In genomic region chr14:28958131-28959015, GRCm38 (mm10) we compare ENCODE assay signal across 8 mouse cellular contexts. TPM values are rescaled to one million over a fixed set of nuclear protein-coding genes. Genes with fewer than 3 reads are reported as not detected.
DNase-seq lines count a peak whose midpoint lies in the region; ATAC-seq and TF ChIP-seq lines count a peak whose summit lies in the region.
"Had no signal": no experiment of that assay in that cellular context is flagged by ENCODE, and none has a peak within 500 bp of the region (broad histone marks: within the 10 kb centered on the region; RNA-seq: fewer than 3 reads in every experiment).

No protein-coding gene starts in this region.

- no peak overlapping the region for H3K9ac ChIP-seq in midbrain, postnatal 0 days (replicated peaks; ENCODE audit: low read length, poor library complexity, severe bottlenecking)
- H3K9ac ChIP-seq: lung, embryonic 15.5 days had no signal

- peak; percentile 40 for TF ChIP-seq CTCF in midbrain, postnatal 0 days (IDR thresholded peaks at IDR 0.05)

- H3K4me3 ChIP-seq in forebrain, embryonic 10.5 days, result no peak overlapping the region
- H3K4me3 ChIP-seq in midbrain, postnatal 0 days (ENCODE audit: low read depth, low read length), result no peak overlapping the region
- H3K4me3 ChIP-seq: lung, embryonic 15.5 days had no signal

- peaks cover 62% of the 10 kb centered on the region for H3K4me1 ChIP-seq in forebrain, embryonic 10.5 days
- peaks cover 6% of the 10 kb centered on the region; the same call in 1 of the 2 replicates for H3K4me1 ChIP-seq in midbrain, postnatal 0 days (ENCODE audit: insufficient read depth, low read length)
- H3K4me1 ChIP-seq: lung, embryonic 15.5 days had no signal

- WGBS in forebrain, embryonic 10.5 days, result 20% methylated on average over 6 of the region's 6 CpGs
- 12% methylated on average over 6 of the region's 6 CpGs for WGBS in midbrain, postnatal 0 days

- H3K27me3 ChIP-seq in forebrain, embryonic 10.5 days (ENCODE audit: poor library complexity, severe bottlenecking), result peaks cover 20% of the 10 kb centered on the region
- no peaks in the 10 kb centered on the region for H3K27me3 ChIP-seq in midbrain, postnatal 0 days (ENCODE audit: insufficient read depth, low read length)
- H3K27me3 ChIP-seq: lung, embryonic 15.5 days had no signal

- H3K9me3 ChIP-seq in forebrain, embryonic 10.5 days, result no peaks in the 10 kb centered on the region
- no peaks in the 10 kb centered on the region for H3K9me3 ChIP-seq in midbrain, postnatal 0 days (ENCODE audit: low read length)
- H3K9me3 ChIP-seq: lung, embryonic 15.5 days had no signal

- peak overlapping the region; percentile 77 for H3K27ac ChIP-seq in forebrain, embryonic 10.5 days
- H3K27ac ChIP-seq in midbrain, postnatal 0 days (ENCODE audit: low read depth, low read length), result no peak overlapping the region
- H3K27ac ChIP-seq: lung, embryonic 15.5 days had no signal

- ATAC-seq in midbrain, postnatal 0 days (ENCODE audit: low FRiP score), result peak; percentile 77

- no peaks in the 10 kb centered on the region for H3K36me3 ChIP-seq in forebrain, embryonic 10.5 days (replicated peaks)
- no peaks in the 10 kb centered on the region for H3K36me3 ChIP-seq in midbrain, postnatal 0 days (ENCODE audit: insufficient read depth, low read length)
- H3K36me3 ChIP-seq: lung, embryonic 15.5 days had no signal

- no peak overlapping the region for H3K4me2 ChIP-seq in midbrain, postnatal 0 days (ENCODE audit: low read depth, low read length, poor library complexity, severe bottlenecking)
- H3K4me2 ChIP-seq: lung, embryonic 15.5 days had no signal

- peak; percentile 49 for DNase-seq in MN1 (ENCODE audit: low spot score)
- peak; percentile 97 for DNase-seq in brain, adult 2 months (ENCODE audit: low read depth, low spot score)
- DNase-seq in forebrain, embryonic 10.5 days (ENCODE audit: extremely low spot score, low spot score), result peak; percentile 79
- peak; percentile 57 to 75 for DNase-seq in layer of hippocampus, adult 18-20 months (ENCODE audit: low spot score in 2 of 2)
- peak; percentile 94 for DNase-seq in midbrain, postnatal 0 days (ENCODE audit: low spot score)
- DNase-seq in kidney, adult 8-10 months, result no peak
- DNase-seq in gastrocnemius, adult 18-20 months (ENCODE audit: low spot score), result no peak

RNA-seq across cellular contexts. Expression of gene Lrtm1, which starts 59.6 kb away (rescaled TPM):
- polyA plus RNA-seq in forebrain, embryonic 10.5 days (2016; fragmentation: Nextera tagmentation; extraction: Ambion mirVana), result 0.76 and 1.3 TPM in 2 replicates
- not detected for total RNA-seq in layer of hippocampus, adult 18-20 months (2021)
- not detected in 2 replicates for total RNA-seq in midbrain, postnatal 0 days (2014; rRNA removed)
- 0.12 TPM in 2 replicates for polyA plus RNA-seq in midbrain, postnatal 0 days (2015; fragmentation: Nextera tagmentation; extraction: Ambion mirVana)
- 10 to 100 TPM; 25.4 to 26.4 TPM for total RNA-seq in gastrocnemius, adult 18-20 months (2021)
- polyA plus RNA-seq: lung, embryonic 15.5 days had no signal

Comparison
In these comparisons a context has a peak if more than half of its experiments do, and no peak if none do; other contexts are left out.
1. DNase-seq: peak in MN1 (single experiment), brain, adult 2 months (single experiment), forebrain, embryonic 10.5 days (single experiment), layer of hippocampus, adult 18-20 months (2 of 2) and midbrain, postnatal 0 days (single experiment); none in kidney, adult 8-10 months (0 of 2) and gastrocnemius, adult 18-20 months (single experiment).
2. RNA of gene Lrtm1, which starts 59.6 kb away (total RNA-seq): 25.4 to 26.4 TPM in gastrocnemius, adult 18-20 months; not detected in layer of hippocampus, adult 18-20 months and not detected in midbrain, postnatal 0 days; every median in the first group is over 10 times any median in the second.